Mouse (Mus musculus) bone marrow macrophage, adult 2 months (primary cell): Measurements from ENCODE around the gene Ephb6. TPM values are rescaled to one million over a fixed set of nuclear protein-coding genes. Genes with fewer than 3 reads are reported as not detected.
A peak's percentile ranks its signal among the peaks of the same experiment; 100 is the strongest.

Experiments used
- H3K27ac ChIP-seq: 2 replicates; pipeline ENCODE4 v1.5.1; 2012; ENCODE audit warnings: low read depth, low read length; ENCODE audit not compliant: insufficient read depth
- H3K4me1 ChIP-seq: 2 replicates; pipeline ENCODE4 v1.6.1; 2012; ENCODE audit warnings: low read length; ENCODE audit not compliant: control insufficient read depth, insufficient read depth
- H3K4me3 ChIP-seq: 2 replicates; pipeline ENCODE4 v1.5.1; 2012; ENCODE audit warnings: mild to moderate bottlenecking, low read length, moderate library complexity; ENCODE audit not compliant: insufficient read depth
- CTCF ChIP-seq: IDR thresholded peaks from 2 replicates; pipeline ENCODE4 v1.5.1; 2012; ENCODE audit warnings: low read depth, mild to moderate bottlenecking, low read length, moderate library complexity
- POLR2A ChIP-seq: IDR thresholded peaks from 2 replicates; pipeline ENCODE4 v1.6.1; 2012; ENCODE audit warnings: mild to moderate bottlenecking, low read depth, low read length, borderline replicate concordance
- polyA plus RNA-seq: library from polyadenylated mRNA; stranded (reverse); fragments of >200 nt; gene quantifications from 2 replicates; pipeline ENCODE4 v1.2.4, GENCODE M21; 2012; ENCODE audit not compliant: missing spikeins, insufficient read depth, insufficient read length

Ephb6 gene
- polyA plus RNA-seq, 1 experiment: 0.83 TPM

- no peak overlapping the region for H3K4me3 ChIP-seq
- no peak for TF ChIP-seq POLR2A
- TF ChIP-seq CTCF: no peak
- no peak overlapping the region for H3K27ac ChIP-seq
- no peaks in the 10 kb centered on the region for H3K4me1 ChIP-seq
Observed at GRCm38 (mm10) chr6:41569078-41569477, 36.2 kb upstream of the Ephb6 start.

GRCm38 (mm10) chr6:41576526-41577097 is 28.7 kb upstream of the Ephb6 start:
- H3K4me1 ChIP-seq: no peaks in the 10 kb centered on the region
- TF ChIP-seq CTCF: no peak
- TF ChIP-seq POLR2A: no peak
- H3K4me3 ChIP-seq: no peak overlapping the region
- H3K27ac ChIP-seq: no peak overlapping the region

GRCm38 (mm10) chr6:41577297-41577696 is 28.0 kb upstream of the Ephb6 start:
- H3K27ac ChIP-seq: no peak overlapping the region
- no peaks in the 10 kb centered on the region for H3K4me1 ChIP-seq
- no peak overlapping the region for H3K4me3 ChIP-seq
- TF ChIP-seq CTCF (no peak), POLR2A (no peak)

- H3K4me3 ChIP-seq: no peak overlapping the region
- H3K4me1 ChIP-seq: no peaks in the 10 kb centered on the region
- no peak for TF ChIP-seq POLR2A
- no peak for TF ChIP-seq CTCF
- H3K27ac ChIP-seq: no peak overlapping the region
Observed at GRCm38 (mm10) chr6:41581295-41581694, 24.0 kb upstream of the Ephb6 start.

- Histone ChIP-seq H3K4me3 (no peak overlapping the region), H3K4me1 (no peaks in the 10 kb centered on the region), H3K27ac (no peak overlapping the region)
- TF ChIP-seq POLR2A (no peak), CTCF (no peak)
Observed at GRCm38 (mm10) chr6:41582189-41582588, 23.1 kb upstream of the Ephb6 start.

- Histone ChIP-seq H3K27ac (no peak overlapping the region), H3K4me1 (no peaks in the 10 kb centered on the region), H3K4me3 (peak overlapping the region; percentile 59; the same call in 1 of the 2 replicates)
- no peak for TF ChIP-seq POLR2A
- TF ChIP-seq CTCF: no peak
Observed at GRCm38 (mm10) chr6:41604401-41605050, 756 bp upstream of the Ephb6 start.

GRCm38 (mm10) chr6:41605794-41606104 is 467 bp downstream of the Ephb6 start:
- peak overlapping the region; percentile 59 for H3K4me3 ChIP-seq
- TF ChIP-seq CTCF (no peak), POLR2A (no peak)
- H3K4me1 ChIP-seq: no peaks in the 10 kb centered on the region
- no peak overlapping the region for H3K27ac ChIP-seq

- Histone ChIP-seq H3K27ac (no peak overlapping the region), H3K4me1 (no peaks in the 10 kb centered on the region), H3K4me3 (no peak overlapping the region)
- no peak for TF ChIP-seq POLR2A
- no peak for TF ChIP-seq CTCF
Observed at GRCm38 (mm10) chr6:41606214-41606613, 932 bp downstream of the Ephb6 start.

- Histone ChIP-seq H3K4me1 (no peaks in the 10 kb centered on the region), H3K4me3 (no peak overlapping the region), H3K27ac (no peak overlapping the region)
- no peak for TF ChIP-seq POLR2A
- TF ChIP-seq CTCF: no peak
Observed at GRCm38 (mm10) chr6:41607637-41608036, 2.4 kb downstream of the Ephb6 start.

GRCm38 (mm10) chr6:41620173-41620798 is 15.0 kb downstream of the Ephb6 start:
- Histone ChIP-seq H3K4me3 (no peak overlapping the region), H3K27ac (no peak overlapping the region), H3K4me1 (no peaks in the 10 kb centered on the region)
- TF ChIP-seq CTCF (no peak), POLR2A (no peak)
